In the genomic region with DNA sequence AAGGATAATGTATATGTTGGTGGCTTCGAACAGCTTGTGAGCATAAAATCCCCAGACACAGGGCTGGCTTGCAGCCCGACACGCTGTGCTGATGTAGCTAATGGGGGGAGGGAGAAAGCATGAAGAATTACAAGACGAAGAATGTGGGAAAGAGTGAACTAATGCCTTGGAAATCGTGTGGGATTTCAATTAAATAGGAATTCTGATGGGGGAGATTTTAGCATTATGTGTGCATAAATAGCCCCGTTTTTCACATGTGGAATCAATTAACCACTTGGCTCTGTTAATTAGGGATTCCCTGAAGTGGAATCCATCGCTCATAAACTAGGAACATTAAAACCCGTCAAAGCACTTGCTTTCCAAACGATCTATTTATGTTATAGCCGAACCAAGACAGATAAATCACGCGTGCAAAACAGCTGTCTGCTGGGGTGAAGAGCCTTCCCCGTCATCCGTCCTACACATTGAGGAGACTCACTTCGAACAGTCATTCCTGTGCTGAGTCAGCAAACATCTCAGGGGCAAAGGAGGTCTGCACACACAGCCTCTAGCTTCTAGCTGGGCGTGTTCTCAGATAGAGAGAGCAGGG, we compare ENCODE assay signal across 11 mouse cellular contexts.
DNase-seq lines count a peak whose midpoint lies in the region; ATAC-seq and TF ChIP-seq lines count a peak whose summit lies in the region.
"Had no signal": no experiment of that assay in that cellular context is flagged by ENCODE, and none has a peak within 500 bp of the region (broad histone marks: within the 10 kb centered on the region; RNA-seq: fewer than 3 reads in every experiment).

No protein-coding gene starts in this region.

- no peaks in the 10 kb centered on the region for H3K36me3 ChIP-seq in hindbrain, embryonic 13.5 days
- H3K36me3 ChIP-seq in hindbrain, embryonic 11.5 days (ENCODE audit: control insufficient read depth, insufficient read depth, low read length), result no peaks in the 10 kb centered on the region
- no peaks in the 10 kb centered on the region for H3K36me3 ChIP-seq in hindbrain, postnatal 0 days (ENCODE audit: insufficient read depth, low read length)

- ATAC-seq in hindbrain, embryonic 13.5 days (ENCODE audit: low FRiP score), result peak; percentile 73
- ATAC-seq in hindbrain, embryonic 11.5 days (ENCODE audit: low FRiP score), result no peak
- ATAC-seq in hindbrain, postnatal 0 days, result no peak

- no peak overlapping the region for H3K4me3 ChIP-seq in hindbrain, embryonic 13.5 days
- H3K4me3 ChIP-seq in hindbrain, embryonic 11.5 days (ENCODE audit: low read depth, low read length), result no peak overlapping the region
- H3K4me3 ChIP-seq in hindbrain, postnatal 0 days (ENCODE audit: low read length), result no peak overlapping the region

- WGBS in hindbrain, embryonic 13.5 days, result 46% methylated on average over 16 of the region's 16 CpGs
- 75% methylated on average over 16 of the region's 16 CpGs for WGBS in hindbrain, embryonic 11.5 days
- 37% methylated on average over 16 of the region's 16 CpGs for WGBS in hindbrain, postnatal 0 days

- no peak overlapping the region for H3K9ac ChIP-seq in hindbrain, embryonic 13.5 days
- no peak overlapping the region for H3K9ac ChIP-seq in hindbrain, embryonic 11.5 days (ENCODE audit: low read depth, low read length)
- no peak overlapping the region for H3K9ac ChIP-seq in hindbrain, postnatal 0 days (replicated peaks; ENCODE audit: low read length)

- H3K4me2 ChIP-seq in hindbrain, embryonic 13.5 days, result peak overlapping the region; percentile 18
- H3K4me2 ChIP-seq in hindbrain, embryonic 11.5 days (replicated peaks; ENCODE audit: low read depth, low read length), result no peak overlapping the region
- no peak overlapping the region for H3K4me2 ChIP-seq in hindbrain, postnatal 0 days (ENCODE audit: low read depth, low read length)
- H3K4me2 ChIP-seq: heart, embryonic 11.5 days had no signal

- TF ChIP-seq CTCF in hindbrain, postnatal 0 days (IDR thresholded peaks at IDR 0.05; ENCODE audit: low read depth), result no peak

- peak overlapping the region; percentile 58 for H3K27ac ChIP-seq in hindbrain, embryonic 13.5 days
- no peak overlapping the region for H3K27ac ChIP-seq in hindbrain, embryonic 11.5 days (ENCODE audit: low read depth, low read length)
- no peak overlapping the region for H3K27ac ChIP-seq in hindbrain, postnatal 0 days

- no peaks in the 10 kb centered on the region for H3K9me3 ChIP-seq in hindbrain, embryonic 13.5 days
- H3K9me3 ChIP-seq in hindbrain, embryonic 11.5 days (ENCODE audit: control insufficient read depth, low read length), result no peaks in the 10 kb centered on the region
- no peaks in the 10 kb centered on the region for H3K9me3 ChIP-seq in hindbrain, postnatal 0 days (ENCODE audit: low read length)

- no peak for DNase-seq in hindbrain, embryonic 11.5 days (ENCODE audit: low spot score)
- peak; percentile 35 for DNase-seq in retina, postnatal 1 day
- DNase-seq in retina, embryonic 14.5 days (ENCODE audit: low spot score), result no peak
- DNase-seq in hindbrain, postnatal 0 days (ENCODE audit: low spot score), result peak; percentile 32
- DNase-seq in frontal cortex, postnatal 25 days (ENCODE audit: low spot score in 2 of 2), result no peak
- DNase-seq in thymus, postnatal 14 days, result no peak
- DNase-seq in cerebellum, adult 9-10 months, result no peak
- DNase-seq: adrenal gland, adult 2 months; right cerebral cortex, postnatal 4 days had no signal

- H3K27me3 ChIP-seq in hindbrain, embryonic 13.5 days, result no peaks in the 10 kb centered on the region
- H3K27me3 ChIP-seq in hindbrain, embryonic 11.5 days (ENCODE audit: control insufficient read depth, insufficient read depth, low read length), result no peaks in the 10 kb centered on the region
- no peaks in the 10 kb centered on the region for H3K27me3 ChIP-seq in hindbrain, postnatal 0 days (ENCODE audit: insufficient read depth, low read length)

- H3K4me1 ChIP-seq in hindbrain, embryonic 13.5 days (replicated peaks), result peaks cover 17% of the 10 kb centered on the region
- no peaks in the 10 kb centered on the region for H3K4me1 ChIP-seq in hindbrain, embryonic 11.5 days (replicated peaks; ENCODE audit: control insufficient read depth, insufficient read depth, low read length)
- H3K4me1 ChIP-seq in hindbrain, postnatal 0 days (ENCODE audit: insufficient read depth, low read length), result no peaks in the 10 kb centered on the region

Comparison
In these comparisons a context has a peak if more than half of its experiments do, and no peak if none do; other contexts are left out.
1. DNase-seq: peak in retina, postnatal 1 day (single experiment) and hindbrain, postnatal 0 days (single experiment); none in hindbrain, embryonic 11.5 days (single experiment), retina, embryonic 14.5 days (single experiment), frontal cortex, postnatal 25 days (0 of 2), thymus, postnatal 14 days (single experiment) and cerebellum, adult 9-10 months (single experiment).